In the genomic region with DNA sequence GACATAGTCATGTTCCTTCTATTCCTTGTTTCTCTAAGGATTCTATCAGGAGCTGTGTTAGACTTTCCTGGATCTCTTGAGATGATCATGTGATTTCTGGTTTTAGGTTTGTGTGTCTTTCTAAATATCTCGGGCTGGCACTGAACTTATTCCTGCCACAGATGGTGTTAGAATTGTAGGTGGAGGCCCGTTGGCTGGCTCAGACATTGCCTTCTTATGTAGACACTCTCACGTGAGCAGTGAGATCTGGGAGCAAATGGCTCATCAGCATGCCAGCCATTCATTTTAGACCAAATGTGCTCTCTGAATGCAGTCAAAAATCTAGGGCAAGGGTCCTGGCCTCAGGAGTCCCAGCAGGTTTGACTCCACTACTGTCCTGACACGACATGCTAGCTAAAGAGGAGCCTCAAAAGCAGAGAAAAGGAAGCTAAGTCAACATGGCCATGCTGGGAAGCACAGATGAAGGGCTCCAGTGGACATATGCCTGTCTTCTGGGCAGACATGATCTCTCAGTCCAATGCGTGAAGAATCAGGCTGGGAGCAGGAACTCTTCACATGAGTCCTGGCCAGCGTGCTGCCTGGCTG, we compare ENCODE assay signal across 16 mouse cellular contexts.
A peak's percentile ranks its signal among the peaks of the same experiment; 100 is the strongest.
DNase-seq lines count a peak whose midpoint lies in the region; ATAC-seq and TF ChIP-seq lines count a peak whose summit lies in the region.
"Had no signal": no experiment of that assay in that cellular context is flagged by ENCODE, and none has a peak within 500 bp of the region (broad histone marks: within the 10 kb centered on the region; RNA-seq: fewer than 3 reads in every experiment).

No protein-coding gene starts in this region.

- H3K4me3 ChIP-seq in left cerebral cortex, adult 2 months = no peak overlapping the region
- H3K4me3 ChIP-seq: heart, embryonic 10.5 days; liver, embryonic 15.5 days had no signal

- DNase-seq in frontal cortex, postnatal 25 days (ENCODE audit: low spot score in 2 of 2) = no peak
- DNase-seq in frontal cortex, postnatal 36 days (ENCODE audit: low spot score in 2 of 2) = peak; percentile 38 to 88
- peak in 1 of 2 experiments; percentile 32 for DNase-seq in left cerebral cortex, adult 2 months (ENCODE audit: extremely low spot score in 1 of 2, low spot score in 2 of 2)
- DNase-seq in right cerebral cortex, postnatal 10 days (ENCODE audit: low spot score in 2 of 2) = peak; percentile 58 to 85
- no peak for DNase-seq in spleen, postnatal 36 days (ENCODE audit: low spot score in 2 of 2)
- DNase-seq in embryo, embryonic 10.5 days (ENCODE audit: low spot score) = no peak
- no peak for DNase-seq in kidney, postnatal 4 days
- DNase-seq: adrenal gland, postnatal 14 days; cerebellum, adult 11 months; gastrocnemius, postnatal 25 days; kidney, adult 11 months; thymus, postnatal 36 days had no signal

- no peak for TF ChIP-seq CTCF in left cerebral cortex, adult 2 months (IDR thresholded peaks at IDR 0.05)

- ATAC-seq in frontal cortex, adult (ENCODE audit: low TSS enrichment) = peak; percentile 84

- intact Hi-C loops in left cerebral cortex, adult 2 months (cut with DNase I) = no loop called here

- H3K27ac ChIP-seq in left cerebral cortex, adult 2 months = peak overlapping the region; percentile 54
- H3K27ac ChIP-seq: heart, embryonic 10.5 days; liver, embryonic 15.5 days; macrophage had no signal

Comparison
In these comparisons a context has a peak if more than half of its experiments do, and no peak if none do; other contexts are left out.
1. DNase-seq: peak in frontal cortex, postnatal 36 days (2 of 2) and right cerebral cortex, postnatal 10 days (2 of 2); none in frontal cortex, postnatal 25 days (0 of 2), spleen, postnatal 36 days (0 of 2), embryo, embryonic 10.5 days (single experiment) and kidney, postnatal 4 days (0 of 2).